Mouse (Mus musculus): Measurements from ENCODE around the gene Rnf207.

GRCm38 (mm10) chr4:152313211-152313632, 5.6 kb downstream of the Rnf207 start:
- no peak for TF ChIP-seq CTCF (IDR thresholded peaks at IDR 0.05; ENCODE audit: low read depth)
- TF ChIP-seq EP300 (IDR thresholded peaks at IDR 0.05; ENCODE audit: low read depth) = no peak
